Mouse (Mus musculus): ENCODE measurements at regions not wholly inside any gene's neighbourhood (a gene's known extent, or its start where the extent isn't known, plus 50 kb on each side); places are given as distances from the start of the nearest gene placed in this dataset.

GRCm38 (mm10) chr5:148641652-148642395, 89.2 kb upstream of the Ubl3 start:
- Histone ChIP-seq H3K27me3 (no peaks in the 10 kb centered on the region), H3K36me3 (no peaks in the 10 kb centered on the region), H3K4me3 (replicated peaks) (no peak overlapping the region), H3K4me1 (replicated peaks) (no peaks in the 10 kb centered on the region), H3K9me3 (peaks cover 2% of the 10 kb centered on the region; the same call in 1 of the 2 replicates), H3K27ac (no peak overlapping the region), H3K4me2 (replicated peaks) (no peak overlapping the region), H3K9ac (replicated peaks) (no peak overlapping the region)
- no peak for ATAC-seq
- 45% methylated on average over 15 of the region's 15 CpGs for WGBS

- no peak for ATAC-seq
- 0 out of 2 replicates have a peak overlapping the region, but pooled peaks have one; percentile 13 for H3K4me2 ChIP-seq (replicated peaks)
- WGBS: 52% methylated on average over 14 of the region's 14 CpGs
- no peaks in the 10 kb centered on the region for H3K36me3 ChIP-seq
- no peak overlapping the region for H3K27ac ChIP-seq
- no peak overlapping the region for H3K9ac ChIP-seq (replicated peaks)
- H3K27me3 ChIP-seq: no peaks in the 10 kb centered on the region
- no peaks in the 10 kb centered on the region for H3K4me1 ChIP-seq (replicated peaks)
- peaks cover 2% of the 10 kb centered on the region; the same call in 1 of the 2 replicates for H3K9me3 ChIP-seq
- no peak overlapping the region for H3K4me3 ChIP-seq (replicated peaks)
Measured at GRCm38 (mm10) chr5:148640523-148640922, 87.9 kb upstream of the Ubl3 start.

- no peak overlapping the region for H3K27ac ChIP-seq
Measured at GRCm38 (mm10) chr5:148634919-148635356, 82.3 kb upstream of the Ubl3 start.

GRCm38 (mm10) chr5:148633999-148634398, 81.4 kb upstream of the Ubl3 start:
- Histone ChIP-seq H3K9ac (replicated peaks) (no peak overlapping the region), H3K36me3 (no peaks in the 10 kb centered on the region), H3K4me1 (replicated peaks) (0 out of 2 replicates have a peak, but pooled peaks cover 12% of the 10 kb centered on the region), H3K4me2 (replicated peaks) (no peak overlapping the region), H3K9me3 (no peaks in the 10 kb centered on the region), H3K27ac (no peak overlapping the region), H3K4me3 (replicated peaks) (no peak overlapping the region), H3K27me3 (no peaks in the 10 kb centered on the region)
- 0 out of 2 replicates have a peak, but pooled peaks have one; percentile 34 for ATAC-seq
- WGBS: 63% methylated on average over 5 of the region's 5 CpGs

More at GRCm38 (mm10) chr5:148634919-148635356, 82.3 kb upstream of the Ubl3 start:
- ATAC-seq: no peak
- Histone ChIP-seq H3K27me3 (no peaks in the 10 kb centered on the region), H3K4me3 (replicated peaks) (no peak overlapping the region), H3K36me3 (no peaks in the 10 kb centered on the region), H3K9me3 (no peaks in the 10 kb centered on the region), H3K4me1 (replicated peaks) (0 out of 2 replicates have a peak, but pooled peaks cover 12% of the 10 kb centered on the region), H3K9ac (replicated peaks) (no peak overlapping the region), H3K4me2 (replicated peaks) (no peak overlapping the region)
- whole genome bisulfite sequencing: 77% methylated on average over 11 of the region's 11 CpGs

GRCm38 (mm10) chr5:148633331-148633730, 80.7 kb upstream of the Ubl3 start:
- no peak overlapping the region for H3K4me2 ChIP-seq (replicated peaks)
- H3K4me1 ChIP-seq (replicated peaks): 0 out of 2 replicates have a peak, but pooled peaks cover 12% of the 10 kb centered on the region
- H3K27me3 ChIP-seq: no peaks in the 10 kb centered on the region
- WGBS: 87% methylated on average over 6 of the region's 6 CpGs
- ATAC-seq: no peak
- H3K9me3 ChIP-seq: no peaks in the 10 kb centered on the region
- no peak overlapping the region for H3K9ac ChIP-seq (replicated peaks)
- no peak overlapping the region for H3K4me3 ChIP-seq (replicated peaks)
- no peak overlapping the region for H3K27ac ChIP-seq
- no peaks in the 10 kb centered on the region for H3K36me3 ChIP-seq

GRCm38 (mm10) chr5:148632516-148633170, 80.1 kb upstream of the Ubl3 start:
- no peak overlapping the region for H3K4me2 ChIP-seq (replicated peaks)
- H3K9ac ChIP-seq (replicated peaks): no peak overlapping the region
- 68% methylated on average over 11 of the region's 11 CpGs for WGBS
- H3K27me3 ChIP-seq: no peaks in the 10 kb centered on the region
- no peaks in the 10 kb centered on the region for H3K9me3 ChIP-seq
- H3K4me1 ChIP-seq (replicated peaks): 0 out of 2 replicates have a peak, but pooled peaks cover 12% of the 10 kb centered on the region
- no peaks in the 10 kb centered on the region for H3K36me3 ChIP-seq
- H3K4me3 ChIP-seq (replicated peaks): no peak overlapping the region
- no peak for ATAC-seq
- H3K27ac ChIP-seq: no peak overlapping the region

GRCm38 (mm10) chr5:148631566-148631965, 79.0 kb upstream of the Ubl3 start:
- Histone ChIP-seq H3K9me3 (no peaks in the 10 kb centered on the region), H3K4me3 (replicated peaks) (no peak overlapping the region), H3K9ac (replicated peaks) (no peak overlapping the region), H3K4me2 (replicated peaks) (no peak overlapping the region), H3K36me3 (no peaks in the 10 kb centered on the region), H3K27ac (no peak overlapping the region), H3K27me3 (no peaks in the 10 kb centered on the region), H3K4me1 (replicated peaks) (0 out of 2 replicates have a peak, but pooled peaks cover 12% of the 10 kb centered on the region)
- WGBS: 93% methylated on average over 5 of the region's 5 CpGs
- no peak for ATAC-seq

- Histone ChIP-seq H3K4me2 (replicated peaks) (no peak overlapping the region), H3K36me3 (no peaks in the 10 kb centered on the region), H3K9ac (replicated peaks) (no peak overlapping the region), H3K27me3 (no peaks in the 10 kb centered on the region), H3K27ac (no peak overlapping the region), H3K4me1 (replicated peaks) (peaks cover 11% of the 10 kb centered on the region), H3K9me3 (no peaks in the 10 kb centered on the region), H3K4me3 (replicated peaks) (no peak overlapping the region)
- ATAC-seq: no peak
- 93% methylated on average over 5 of the region's 5 CpGs for WGBS
Measured at GRCm38 (mm10) chr5:148626014-148626413, 73.4 kb upstream of the Ubl3 start.

- Histone ChIP-seq H3K4me2 (replicated peaks) (no peak overlapping the region; the same call in 1 of the 2 replicates), H3K9me3 (no peaks in the 10 kb centered on the region)
- WGBS: 50% methylated on average over 21 of the region's 21 CpGs
Measured at GRCm38 (mm10) chr5:148624649-148625405, 72.2 kb upstream of the Ubl3 start.

GRCm38 (mm10) chr5:148620895-148621786, 68.6 kb upstream of the Ubl3 start:
- 58% methylated on average over 10 of the region's 10 CpGs for WGBS
- H3K27ac ChIP-seq: peak overlapping the region; percentile 0; the same call in 1 of the 2 replicates

More at GRCm38 (mm10) chr5:148624649-148625405, 72.2 kb upstream of the Ubl3 start:
- Histone ChIP-seq H3K27me3 (no peaks in the 10 kb centered on the region), H3K4me1 (replicated peaks) (peaks cover 14% of the 10 kb centered on the region), H3K9ac (replicated peaks) (no peak overlapping the region), H3K36me3 (no peaks in the 10 kb centered on the region), H3K4me3 (replicated peaks) (no peak overlapping the region), H3K27ac (peak overlapping the region; percentile 48)
- peak; percentile 70 for ATAC-seq

GRCm38 (mm10) chr5:148619917-148620316, 67.3 kb upstream of the Ubl3 start:
- ATAC-seq: no peak
- H3K4me3 ChIP-seq (replicated peaks): no peak overlapping the region
- 95% methylated on average over 2 of the region's 2 CpGs for WGBS
- H3K9me3 ChIP-seq: no peaks in the 10 kb centered on the region; the same call in 1 of the 2 replicates
- no peak overlapping the region for H3K4me2 ChIP-seq (replicated peaks)
- peaks cover 22% of the 10 kb centered on the region for H3K4me1 ChIP-seq (replicated peaks)
- H3K27ac ChIP-seq: no peak overlapping the region
- H3K27me3 ChIP-seq: no peaks in the 10 kb centered on the region
- H3K9ac ChIP-seq (replicated peaks): no peak overlapping the region
- H3K36me3 ChIP-seq: no peaks in the 10 kb centered on the region

More at GRCm38 (mm10) chr5:148620895-148621786, 68.6 kb upstream of the Ubl3 start:
- H3K9me3 ChIP-seq: no peaks in the 10 kb centered on the region; the same call in 1 of the 2 replicates
- ATAC-seq: no peak
- H3K27me3 ChIP-seq: no peaks in the 10 kb centered on the region
- no peak overlapping the region for H3K9ac ChIP-seq (replicated peaks)
- H3K36me3 ChIP-seq: no peaks in the 10 kb centered on the region
- H3K4me2 ChIP-seq (replicated peaks): 0 out of 2 replicates have a peak overlapping the region, but pooled peaks have one; percentile 11
- peaks cover 21% of the 10 kb centered on the region for H3K4me1 ChIP-seq (replicated peaks)
- H3K4me3 ChIP-seq (replicated peaks): no peak overlapping the region

Measured in midbrain, embryonic 13.5 days (tissue).